Mouse (Mus musculus): ENCODE measurements around the gene Haus3. TPM values are rescaled to one million over a fixed set of nuclear protein-coding genes. Genes with fewer than 3 reads are reported as not detected.

The Haus3 gene
- polyA plus RNA-seq, 1 experiment from 2014 or later = 30.8 TPM

- ATAC-seq (ENCODE audit: insufficient number of reproducible peaks, low FRiP score) = no peak
- Histone ChIP-seq H3K9ac (no peak overlapping the region), H3K4me1 (replicated peaks) (no peaks in the 10 kb centered on the region), H3K36me3 (peaks cover 67% of the 10 kb centered on the region), H3K27ac (ENCODE audit: poor library complexity, severe bottlenecking) (no peak overlapping the region), H3K4me3 (no peak overlapping the region), H3K27me3 (replicated peaks) (no peaks in the 10 kb centered on the region), H3K4me2 (no peak overlapping the region), H3K9me3 (replicated peaks) (no peaks in the 10 kb centered on the region)
- WGBS = 67% methylated on average over 5 of the region's 5 CpGs
Measured at GRCm38 (mm10) chr5:34174550-34175402, 5.4 kb upstream of the Haus3 start.

- H3K27ac ChIP-seq (ENCODE audit: poor library complexity, severe bottlenecking) = no peak overlapping the region
- H3K4me3 ChIP-seq = no peak overlapping the region
- WGBS = 75% methylated on average over 2 of the region's 2 CpGs
- peaks cover 63% of the 10 kb centered on the region for H3K36me3 ChIP-seq
- no peak overlapping the region for H3K9ac ChIP-seq
- ATAC-seq (ENCODE audit: insufficient number of reproducible peaks, low FRiP score) = no peak
- H3K4me1 ChIP-seq (replicated peaks) = no peaks in the 10 kb centered on the region
- no peaks in the 10 kb centered on the region for H3K9me3 ChIP-seq (replicated peaks)
- no peak overlapping the region for H3K4me2 ChIP-seq
- no peaks in the 10 kb centered on the region for H3K27me3 ChIP-seq (replicated peaks)
Measured at GRCm38 (mm10) chr5:34174021-34174420, 4.7 kb upstream of the Haus3 start.

- H3K4me2 ChIP-seq = no peak overlapping the region
- no peaks in the 10 kb centered on the region for H3K27me3 ChIP-seq (replicated peaks)
- H3K4me1 ChIP-seq (replicated peaks) = 0 out of 2 replicates have a peak, but pooled peaks cover 5% of the 10 kb centered on the region
- ATAC-seq (ENCODE audit: insufficient number of reproducible peaks, low FRiP score) = no peak
- no peak overlapping the region for H3K4me3 ChIP-seq
- H3K9ac ChIP-seq = no peak overlapping the region
- H3K27ac ChIP-seq (ENCODE audit: poor library complexity, severe bottlenecking) = no peak overlapping the region
- H3K36me3 ChIP-seq = peaks cover 31% of the 10 kb centered on the region
- no peaks in the 10 kb centered on the region for H3K9me3 ChIP-seq (replicated peaks)
- WGBS = 71% methylated on average over 4 of the region's 4 CpGs
Measured at GRCm38 (mm10) chr5:34170726-34171125, 1.4 kb upstream of the Haus3 start.

- 79% methylated on average over 3 of the region's 3 CpGs for WGBS
- no peaks in the 10 kb centered on the region for H3K9me3 ChIP-seq (replicated peaks)
- peak overlapping the region; percentile 85 for H3K27ac ChIP-seq (ENCODE audit: poor library complexity, severe bottlenecking)
- no peaks in the 10 kb centered on the region for H3K27me3 ChIP-seq (replicated peaks)
- ATAC-seq (ENCODE audit: insufficient number of reproducible peaks, low FRiP score) = no peak
- H3K4me1 ChIP-seq (replicated peaks) = 0 out of 2 replicates have a peak, but pooled peaks cover 5% of the 10 kb centered on the region
- peak overlapping the region; percentile 72 for H3K4me2 ChIP-seq
- H3K36me3 ChIP-seq = peaks cover 24% of the 10 kb centered on the region
- H3K4me3 ChIP-seq = peak overlapping the region; percentile 92
- peak overlapping the region; percentile 58 for H3K9ac ChIP-seq
Measured at GRCm38 (mm10) chr5:34169954-34170353, 627 bp upstream of the Haus3 start.

GRCm38 (mm10) chr5:34167857-34168256 lies 1.5 kb downstream of the Haus3 start:
- H3K4me3 ChIP-seq = no peak overlapping the region
- no peak overlapping the region for H3K4me2 ChIP-seq
- H3K36me3 ChIP-seq = peaks cover 10% of the 10 kb centered on the region; the same call in 1 of the 2 replicates
- H3K27me3 ChIP-seq (replicated peaks) = no peaks in the 10 kb centered on the region
- no peak overlapping the region for H3K9ac ChIP-seq
- H3K9me3 ChIP-seq (replicated peaks) = no peaks in the 10 kb centered on the region
- WGBS = 83% methylated on average over 4 of the region's 4 CpGs
- ATAC-seq (ENCODE audit: insufficient number of reproducible peaks, low FRiP score) = no peak
- no peak overlapping the region for H3K27ac ChIP-seq (ENCODE audit: poor library complexity, severe bottlenecking)
- 0 out of 2 replicates have a peak, but pooled peaks cover 5% of the 10 kb centered on the region for H3K4me1 ChIP-seq (replicated peaks)

- no peak for ATAC-seq (ENCODE audit: insufficient number of reproducible peaks, low FRiP score)
Measured at GRCm38 (mm10) chr5:34165793-34166192, 3.5 kb downstream of the Haus3 start.

GRCm38 (mm10) chr5:34148476-34148875 lies 20.9 kb downstream of the Haus3 start:
- H3K4me3 ChIP-seq = no peak overlapping the region
- no peaks in the 10 kb centered on the region for H3K27me3 ChIP-seq (replicated peaks)
- H3K4me1 ChIP-seq (replicated peaks) = no peaks in the 10 kb centered on the region
- H3K27ac ChIP-seq (ENCODE audit: poor library complexity, severe bottlenecking) = no peak overlapping the region
- no peaks in the 10 kb centered on the region for H3K9me3 ChIP-seq (replicated peaks)
- H3K36me3 ChIP-seq = peaks cover 2% of the 10 kb centered on the region
- H3K4me2 ChIP-seq = no peak overlapping the region
- no peak overlapping the region for H3K9ac ChIP-seq
- ATAC-seq (ENCODE audit: insufficient number of reproducible peaks, low FRiP score) = no peak

More at GRCm38 (mm10) chr5:34165793-34166192, 3.5 kb downstream of the Haus3 start:
- Histone ChIP-seq H3K36me3 (peaks cover 13% of the 10 kb centered on the region; the same call in 1 of the 2 replicates), H3K4me2 (no peak overlapping the region), H3K27ac (ENCODE audit: poor library complexity, severe bottlenecking) (no peak overlapping the region), H3K4me1 (replicated peaks) (0 out of 2 replicates have a peak, but pooled peaks cover 5% of the 10 kb centered on the region), H3K27me3 (replicated peaks) (no peaks in the 10 kb centered on the region), H3K9me3 (replicated peaks) (no peaks in the 10 kb centered on the region), H3K4me3 (no peak overlapping the region), H3K9ac (no peak overlapping the region)
- 29% methylated on average over 4 of the region's 4 CpGs for WGBS

- no peaks in the 10 kb centered on the region for H3K4me1 ChIP-seq (replicated peaks)
- no peak overlapping the region for H3K4me2 ChIP-seq
- no peak overlapping the region for H3K27ac ChIP-seq (ENCODE audit: poor library complexity, severe bottlenecking)
- no peaks in the 10 kb centered on the region for H3K27me3 ChIP-seq (replicated peaks)
- no peak overlapping the region for H3K9ac ChIP-seq
- H3K4me3 ChIP-seq = no peak overlapping the region
- no peak for ATAC-seq (ENCODE audit: insufficient number of reproducible peaks, low FRiP score)
- H3K9me3 ChIP-seq (replicated peaks) = no peaks in the 10 kb centered on the region
- 84% methylated on average over 3 of the region's 3 CpGs for WGBS
- H3K36me3 ChIP-seq = no peaks in the 10 kb centered on the region
Measured at GRCm38 (mm10) chr5:34147554-34147953, 21.8 kb downstream of the Haus3 start.

GRCm38 (mm10) chr5:34139751-34140150 lies 29.6 kb downstream of the Haus3 start:
- WGBS = 6% methylated on average over 1 of the region's 1 CpGs
- Histone ChIP-seq H3K4me2 (no peak overlapping the region), H3K36me3 (no peaks in the 10 kb centered on the region), H3K4me1 (replicated peaks) (no peaks in the 10 kb centered on the region), H3K9me3 (replicated peaks) (no peaks in the 10 kb centered on the region), H3K4me3 (no peak overlapping the region), H3K27me3 (replicated peaks) (no peaks in the 10 kb centered on the region), H3K9ac (no peak overlapping the region), H3K27ac (ENCODE audit: poor library complexity, severe bottlenecking) (no peak overlapping the region)
- ATAC-seq (ENCODE audit: insufficient number of reproducible peaks, low FRiP score) = no peak

- no peak overlapping the region for H3K9ac ChIP-seq
- WGBS = 72% methylated on average over 2 of the region's 2 CpGs
- no peak overlapping the region for H3K27ac ChIP-seq (ENCODE audit: poor library complexity, severe bottlenecking)
- no peaks in the 10 kb centered on the region for H3K36me3 ChIP-seq
- H3K4me2 ChIP-seq = no peak overlapping the region
- ATAC-seq (ENCODE audit: insufficient number of reproducible peaks, low FRiP score) = no peak
- H3K9me3 ChIP-seq (replicated peaks) = no peaks in the 10 kb centered on the region
- no peaks in the 10 kb centered on the region for H3K4me1 ChIP-seq (replicated peaks)
- no peak overlapping the region for H3K4me3 ChIP-seq
- H3K27me3 ChIP-seq (replicated peaks) = no peaks in the 10 kb centered on the region
Measured at GRCm38 (mm10) chr5:34132731-34133130, 36.6 kb downstream of the Haus3 start.

GRCm38 (mm10) chr5:34124131-34124530 lies 45.2 kb downstream of the Haus3 start:
- Histone ChIP-seq H3K27ac (ENCODE audit: poor library complexity, severe bottlenecking) (no peak overlapping the region), H3K27me3 (replicated peaks) (no peaks in the 10 kb centered on the region), H3K9ac (no peak overlapping the region), H3K9me3 (replicated peaks) (no peaks in the 10 kb centered on the region), H3K4me2 (no peak overlapping the region), H3K4me3 (no peak overlapping the region), H3K4me1 (replicated peaks) (no peaks in the 10 kb centered on the region), H3K36me3 (no peaks in the 10 kb centered on the region)
- no peak for ATAC-seq (ENCODE audit: insufficient number of reproducible peaks, low FRiP score)
- 5% methylated on average over 1 of the region's 1 CpGs for WGBS
